Mouse (Mus musculus) kidney, postnatal 0 days (tissue): Measurements from ENCODE around the gene Gfm1. TPM values are rescaled to one million over a fixed set of nuclear protein-coding genes. Genes with fewer than 3 reads are reported as not detected.

Experiments
- ATAC-seq: fragments of 200-750 bp; cut with Nextera tagmentation; replicated peaks from 2 replicates; pipeline ENCODE4 v1.8.0; 2017; ENCODE audit warnings: low read depth, moderate number of reproducible peaks, moderate TSS enrichment, moderate library complexity; ENCODE audit not compliant: low FRiP score
- DNase-seq: peaks from one replicate; pipeline ENCODE4 v3.0.0-alpha.2; 2016; ENCODE audit warnings: low spot score
- H3K27ac ChIP-seq: fragments of 300-500 bp; sonication (generic); 2 replicates; pipeline ENCODE4 v1.5.1; 2014; ENCODE audit warnings: mild to moderate bottlenecking
- H3K27me3 ChIP-seq: fragments of 300-500 bp; sonication (generic); 2 replicates; pipeline ENCODE4 v1.6.1; 2014; ENCODE audit warnings: low read length, mixed read lengths; ENCODE audit not compliant: insufficient read depth
- H3K36me3 ChIP-seq: fragments of 300-500 bp; sonication (generic); 2 replicates; pipeline ENCODE4 v1.6.1; 2014; ENCODE audit warnings: low read length, mixed read lengths; ENCODE audit not compliant: insufficient read depth
- H3K4me1 ChIP-seq: fragments of 300-500 bp; sonication (generic); replicated peaks from 2 replicates; pipeline ENCODE4 v1.6.1; 2014; ENCODE audit warnings: antibody characterized with exemption, low read length, mixed read lengths; ENCODE audit not compliant: insufficient read depth
- H3K4me2 ChIP-seq: fragments of 300-500 bp; sonication (generic); 2 replicates; pipeline ENCODE4 v1.6.1; 2014; ENCODE audit warnings: mild to moderate bottlenecking, low read length, moderate library complexity, mixed read lengths
- H3K4me3 ChIP-seq: fragments of 300-500 bp; sonication (generic); replicated peaks from 2 replicates; pipeline ENCODE4 v1.5.1; 2014; ENCODE audit warnings: low read depth, low read length
- H3K9ac ChIP-seq: fragments of 300-500 bp; sonication (generic); 2 replicates; pipeline ENCODE4 v1.6.1; 2014; ENCODE audit warnings: low read depth, low read length
- H3K9me3 ChIP-seq: fragments of 300-500 bp; sonication (generic); replicated peaks from 2 replicates; pipeline ENCODE4 v1.6.1; 2016; ENCODE audit warnings: low read length, inconsistent platforms, mixed read lengths
- CTCF ChIP-seq: IDR thresholded peaks from 2 replicates; pipeline ENCODE4 v1.5.1; 2016; ENCODE audit warnings: antibody characterized with exemption, low read depth, mild to moderate bottlenecking, moderate library complexity
- WGBS: fragments of 180-500 bp; shearing (Covaris S2); extraction: QIAGEN DNeasy Blood & Tissue Kit; methylation state at CpG from one replicate; pipeline ENCODE4 v1.1.7; 2014; 5-methylcytosine and 5-hydroxymethylcytosine counted together
- polyA plus RNA-seq: library from polyadenylated mRNA; unstranded; fragments of >200 nt; fragmentation: Nextera tagmentation; extraction: Ambion mirVana; gene quantifications from 2 replicates; pipeline ENCODE4 v1.2.1, GENCODE M21; 2015

The Gfm1 gene
- polyA plus RNA-seq, 1 experiment from 2014 or later: 59.1 TPM

DNA sequence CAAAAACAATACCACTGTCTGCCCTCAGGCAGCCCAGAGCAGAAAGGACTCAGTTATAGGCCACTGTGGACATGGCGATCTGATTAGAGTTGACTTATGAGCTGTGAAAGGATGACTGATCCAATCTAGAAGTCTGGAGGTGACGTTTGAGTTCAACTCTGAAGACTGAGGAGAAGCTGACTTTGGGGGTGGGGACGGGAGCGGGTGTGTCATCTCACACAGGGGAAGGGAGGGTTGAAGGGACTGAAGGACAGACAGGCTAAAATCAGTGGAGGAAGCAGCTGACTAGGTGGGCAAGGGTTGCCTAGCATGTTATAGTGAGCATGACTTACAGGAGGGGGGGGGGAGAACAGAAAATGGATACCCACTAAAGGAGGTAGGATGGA lies 69.5 kb downstream of the Gfm1 start:
- Histone ChIP-seq H3K27ac (no peak overlapping the region), H3K9ac (no peak overlapping the region), H3K4me1 (no peaks in the 10 kb centered on the region), H3K36me3 (no peaks in the 10 kb centered on the region), H3K9me3 (no peaks in the 10 kb centered on the region), H3K4me2 (no peak overlapping the region), H3K27me3 (no peaks in the 10 kb centered on the region), H3K4me3 (no peak overlapping the region)
- no peak for DNase-seq
- no peak for ATAC-seq
- 87% methylated on average over 4 of the region's 4 CpGs for WGBS
- no peak for TF ChIP-seq CTCF

GRCm38 (mm10) chr3:67503878-67504277 lies 74.0 kb downstream of the Gfm1 start:
- H3K36me3 ChIP-seq: no peaks in the 10 kb centered on the region
- no peaks in the 10 kb centered on the region for H3K27me3 ChIP-seq
- H3K27ac ChIP-seq: no peak overlapping the region
- no peak overlapping the region for H3K4me2 ChIP-seq
- H3K9ac ChIP-seq: no peak overlapping the region
- no peak for ATAC-seq
- 7% methylated on average over 3 of the region's 3 CpGs for WGBS
- no peak overlapping the region for H3K4me3 ChIP-seq
- DNase-seq: no peak
- no peaks in the 10 kb centered on the region for H3K4me1 ChIP-seq
- no peak for TF ChIP-seq CTCF
- H3K9me3 ChIP-seq: no peaks in the 10 kb centered on the region

GRCm38 (mm10) chr3:67505286-67505685 lies 75.4 kb downstream of the Gfm1 start:
- Histone ChIP-seq H3K9ac (no peak overlapping the region), H3K36me3 (no peaks in the 10 kb centered on the region), H3K4me3 (no peak overlapping the region), H3K4me1 (no peaks in the 10 kb centered on the region), H3K27me3 (no peaks in the 10 kb centered on the region), H3K27ac (no peak overlapping the region), H3K4me2 (no peak overlapping the region), H3K9me3 (no peaks in the 10 kb centered on the region)
- ATAC-seq (no peak), DNase-seq (no peak)
- TF ChIP-seq CTCF: no peak
- WGBS: 72% methylated on average over 2 of the region's 2 CpGs

GRCm38 (mm10) chr3:67508216-67508892 lies 78.5 kb downstream of the Gfm1 start:
- Histone ChIP-seq H3K27me3 (no peaks in the 10 kb centered on the region), H3K27ac (no peak overlapping the region), H3K9ac (no peak overlapping the region), H3K9me3 (no peaks in the 10 kb centered on the region), H3K36me3 (no peaks in the 10 kb centered on the region), H3K4me3 (no peak overlapping the region), H3K4me1 (no peaks in the 10 kb centered on the region), H3K4me2 (no peak overlapping the region)
- TF ChIP-seq CTCF: no peak
- 85% methylated on average over 10 of the region's 10 CpGs for WGBS
- ATAC-seq: no peak
- no peak for DNase-seq

GRCm38 (mm10) chr3:67512807-67513206 lies 82.9 kb downstream of the Gfm1 start:
- Histone ChIP-seq H3K4me2 (no peak overlapping the region), H3K4me1 (peaks cover 7% of the 10 kb centered on the region; the same call in 1 of the 2 replicates), H3K9me3 (no peaks in the 10 kb centered on the region), H3K27me3 (no peaks in the 10 kb centered on the region; the same call in 1 of the 2 replicates), H3K27ac (no peak overlapping the region), H3K9ac (no peak overlapping the region), H3K4me3 (no peak overlapping the region), H3K36me3 (no peaks in the 10 kb centered on the region)
- 3% methylated on average over 5 of the region's 5 CpGs for WGBS
- DNase-seq (peak; percentile 90), ATAC-seq (peak; percentile 47; the same call in 1 of the 2 replicates)
- TF ChIP-seq CTCF: peak; percentile 96

GRCm38 (mm10) chr3:67514801-67515273 lies 84.9 kb downstream of the Gfm1 start:
- H3K4me1 ChIP-seq: peaks cover 7% of the 10 kb centered on the region; the same call in 1 of the 2 replicates
- no peak for TF ChIP-seq CTCF
- H3K27me3 ChIP-seq: no peaks in the 10 kb centered on the region; the same call in 1 of the 2 replicates
- no peaks in the 10 kb centered on the region for H3K36me3 ChIP-seq
- H3K4me3 ChIP-seq: peak overlapping the region; percentile 56
- peak; percentile 14 for DNase-seq
- 5% methylated on average over 40 of the region's 40 CpGs for WGBS
- ATAC-seq: peak; percentile 59
- H3K9ac ChIP-seq: peak overlapping the region; percentile 64
- H3K27ac ChIP-seq: no peak overlapping the region
- peak overlapping the region; percentile 100 for H3K4me2 ChIP-seq
- H3K9me3 ChIP-seq: no peaks in the 10 kb centered on the region
